Mouse (Mus musculus) large intestine, adult 2 months (tissue): ENCODE measurements around the gene Ddr1. TPM values are rescaled to one million over a fixed set of nuclear protein-coding genes. Genes with fewer than 3 reads are reported as not detected.

Experiments
- DNase-seq: peaks from one replicate; pipeline ENCODE4 v3.0.0-alpha.2; 2012; ENCODE audit warnings: low read depth, low spot score
- WGBS: fragments of 180-500 bp; shearing (Covaris S2); methylation state at CpG from one replicate; pipeline ENCODE4 v1.1.7; 2018; 5-methylcytosine and 5-hydroxymethylcytosine counted together
- polyA plus RNA-seq: library from polyadenylated mRNA; depleted of rRNA; stranded (reverse); fragments of >200 nt; gene quantifications from 2 replicates; pipeline ENCODE4 v1.2.3, GENCODE M21; 2012; rRNA removed

Gene Ddr1
- polyA plus RNA-seq, 1 experiment: 39.0 TPM

DNA sequence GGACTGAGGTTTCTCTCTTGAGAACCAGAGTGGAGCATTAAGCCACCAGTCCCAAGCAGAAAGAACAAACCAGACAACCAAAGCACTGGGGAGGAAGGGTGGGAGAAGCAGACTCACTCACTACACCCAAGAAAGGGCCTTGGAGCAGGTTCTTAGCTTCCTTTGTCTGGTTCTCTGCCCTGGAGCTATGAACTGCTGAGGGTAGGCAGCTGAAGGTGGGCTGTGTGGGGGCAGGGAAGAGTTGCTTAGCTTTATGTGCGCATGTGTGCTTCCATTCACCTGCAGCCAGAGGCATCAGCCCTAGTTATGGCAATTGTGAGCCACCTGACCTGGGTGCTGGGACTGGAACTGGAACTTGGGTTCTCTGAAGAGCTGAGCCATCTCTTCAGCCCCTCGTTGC, 51.3 kb downstream of the Ddr1 start:
- DNase-seq: no peak
- WGBS: 86% methylated on average over 2 of the region's 2 CpGs

DNA sequence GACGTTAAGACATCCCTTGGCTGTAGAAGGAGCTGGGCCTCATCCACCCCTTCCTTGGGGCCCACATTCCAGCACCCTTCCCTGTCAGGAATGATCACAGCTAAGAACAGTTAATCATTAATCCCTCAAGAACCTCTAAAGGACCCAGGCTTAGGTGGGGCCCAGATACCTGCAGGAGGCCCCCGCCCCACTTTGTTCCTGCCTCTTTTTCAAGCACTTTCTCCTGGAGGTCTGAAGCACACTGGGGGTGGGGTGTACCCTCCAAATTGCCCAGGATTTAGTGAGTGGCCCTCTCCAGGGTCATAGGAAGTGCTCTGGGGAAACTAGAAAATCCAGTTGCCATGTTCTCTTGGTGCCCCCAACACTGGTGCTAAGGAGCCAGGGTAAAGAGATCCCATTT, 55.0 kb downstream of the Ddr1 start:
- 29% methylated on average over 2 of the region's 2 CpGs for WGBS
- no peak for DNase-seq

DNA sequence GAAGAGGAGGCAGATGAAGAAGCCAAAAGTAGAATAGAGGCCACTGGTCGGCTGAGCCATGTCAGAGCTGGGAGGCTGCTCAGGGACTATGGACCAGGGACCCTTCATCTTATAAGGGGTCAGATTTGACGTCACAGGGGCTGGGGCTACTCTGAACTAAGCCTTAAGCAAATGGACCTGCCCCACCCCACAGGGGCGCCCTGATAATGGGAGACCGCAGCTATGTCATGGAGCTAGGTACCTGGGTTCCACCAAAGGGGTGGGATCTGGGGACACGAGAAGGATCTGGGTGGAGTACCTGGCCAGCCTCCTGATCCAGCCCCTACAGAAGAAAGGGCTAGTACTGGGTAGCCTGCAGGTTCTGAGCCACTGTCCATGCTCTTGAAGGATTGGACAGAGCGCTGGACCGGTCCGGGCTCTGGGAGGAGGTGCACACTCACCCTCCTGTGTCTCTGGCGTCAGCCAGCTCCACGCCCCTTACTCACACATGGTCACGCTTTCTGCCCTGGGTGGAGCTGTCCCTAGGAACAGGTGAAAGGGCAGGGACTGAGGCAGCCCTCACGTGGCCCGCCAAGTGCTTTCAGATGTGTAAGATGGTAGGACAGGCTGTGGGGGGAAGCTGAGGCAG, 60.7 kb downstream of the Ddr1 start, which contains the start of gene Mucl3:
Mucl3 (minus strand) TSS at position 87 of the 628 bp plus-strand sequence.
- WGBS: 39% methylated on average over 13 of the region's 13 CpGs
- DNase-seq: no peak

DNA sequence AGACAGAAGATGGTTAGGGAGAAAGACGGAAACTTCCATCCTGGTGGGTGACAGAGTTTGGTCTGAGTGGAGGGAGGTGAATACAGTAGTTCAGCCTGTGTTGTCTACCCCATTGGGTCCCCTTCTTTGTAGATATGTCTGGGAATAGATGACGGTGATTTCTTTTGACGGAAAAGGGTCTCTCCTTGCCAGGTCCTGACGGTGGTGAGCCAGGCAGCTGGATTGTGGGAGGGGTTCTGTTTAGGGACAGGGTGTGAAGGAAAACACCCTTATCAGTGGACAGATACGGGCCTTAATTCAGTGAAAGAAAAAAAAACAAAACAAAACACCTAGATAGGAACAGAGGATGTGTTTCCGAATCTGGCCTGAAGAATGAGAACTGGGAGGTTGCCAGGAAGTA, 65.1 kb downstream of the Ddr1 start:
- 55% methylated on average over 6 of the region's 6 CpGs for WGBS
- DNase-seq: no peak

DNA sequence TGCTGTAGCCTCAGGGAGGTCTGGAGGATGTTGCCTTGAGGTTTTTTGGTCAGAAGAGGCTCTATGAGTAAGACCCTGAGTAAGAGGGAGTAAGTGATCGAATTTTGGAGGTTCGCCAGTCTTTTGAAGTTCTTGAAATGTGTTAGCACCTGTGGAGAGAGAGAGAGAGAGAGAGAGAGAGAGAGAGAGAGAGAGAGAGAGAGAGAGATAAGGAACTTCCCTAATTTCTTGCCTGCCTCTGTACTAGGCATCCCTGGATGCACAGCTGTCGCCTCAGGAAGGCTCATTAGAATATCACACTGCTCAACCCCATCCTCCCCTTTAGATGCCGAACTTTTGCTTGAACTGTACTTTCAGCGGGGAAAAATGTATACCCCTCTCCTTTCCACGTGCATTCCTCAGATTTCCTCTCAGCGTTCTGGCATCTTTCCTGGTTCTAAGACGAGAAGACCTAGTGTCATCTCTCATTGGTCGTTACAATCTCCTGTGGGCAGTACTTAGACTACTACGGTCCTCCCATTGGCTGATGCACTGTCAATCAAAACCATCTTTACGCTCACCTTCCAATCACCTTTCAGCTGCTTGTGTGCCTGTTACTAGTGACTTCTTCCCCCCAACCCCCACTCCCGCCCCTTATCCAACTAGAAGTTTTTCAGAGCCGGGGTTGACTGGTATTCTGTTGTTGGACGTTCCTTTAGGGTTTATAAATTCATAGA, 65.8 kb downstream of the Ddr1 start:
- no peak for DNase-seq
- WGBS: 29% methylated on average over 14 of the region's 14 CpGs

DNA sequence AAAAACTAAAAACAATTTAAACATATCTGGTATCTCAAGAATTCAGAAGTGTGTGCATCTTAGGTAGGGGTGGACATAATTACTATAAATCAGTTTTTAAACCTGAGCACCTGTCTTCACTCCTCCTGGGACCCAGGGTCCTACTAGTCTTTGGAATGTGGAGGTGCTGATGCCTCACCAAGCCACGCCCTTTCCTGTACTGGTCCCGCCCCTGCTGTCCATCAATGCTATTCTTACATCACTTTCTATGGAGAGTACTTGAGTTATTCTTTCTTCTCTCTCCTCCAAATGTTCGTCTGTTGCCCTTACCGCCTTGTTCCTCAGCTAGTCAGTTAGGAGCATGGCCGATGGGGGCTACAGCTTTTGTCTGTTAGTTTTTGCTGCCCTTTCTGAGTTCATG, 68.1 kb downstream of the Ddr1 start:
- DNase-seq: no peak
- WGBS: 36% methylated on average over 5 of the region's 5 CpGs

DNA sequence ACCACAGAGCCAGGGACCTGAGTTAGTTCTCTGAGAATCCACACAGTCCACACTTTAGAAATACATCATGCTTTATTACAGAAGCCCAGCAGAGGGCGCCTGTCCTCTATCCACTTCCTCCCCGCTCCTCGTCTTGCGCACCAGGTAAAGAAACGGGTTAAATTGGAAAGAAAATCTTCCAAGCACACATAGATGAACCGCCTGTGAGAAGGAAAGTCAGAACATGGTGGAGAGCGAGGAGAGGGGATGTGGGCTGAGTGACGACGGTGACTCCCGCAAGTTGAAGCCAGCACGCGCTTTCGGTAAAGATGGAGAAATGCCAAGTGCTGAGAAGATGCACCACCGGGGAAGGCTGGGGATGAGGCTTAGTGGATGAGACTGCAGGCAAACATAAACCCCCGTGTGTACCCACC, 68.7 kb downstream of the Ddr1 start:
- no peak for DNase-seq
- WGBS: 1% methylated on average over 15 of the region's 15 CpGs

DNA sequence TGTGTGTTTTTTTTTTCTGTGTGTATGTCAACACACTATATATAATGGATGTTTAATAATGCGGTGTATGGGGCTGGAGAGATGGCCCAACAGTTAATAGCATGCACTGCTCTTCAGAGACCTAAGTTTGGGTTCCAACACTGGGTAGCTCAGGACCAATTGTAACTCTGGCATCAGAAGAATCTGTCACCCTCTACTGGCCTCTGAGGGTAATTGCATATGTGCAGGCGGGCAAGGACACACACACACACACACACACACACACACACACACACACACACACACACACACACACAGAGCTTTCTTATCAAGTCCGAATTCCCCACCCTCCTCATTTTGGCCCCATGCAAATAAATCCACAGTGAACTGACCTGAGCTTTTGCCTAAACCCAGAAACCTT, 69.2 kb downstream of the Ddr1 start:
- no peak for DNase-seq
- 85% methylated on average over 3 of the region's 3 CpGs for WGBS

DNA sequence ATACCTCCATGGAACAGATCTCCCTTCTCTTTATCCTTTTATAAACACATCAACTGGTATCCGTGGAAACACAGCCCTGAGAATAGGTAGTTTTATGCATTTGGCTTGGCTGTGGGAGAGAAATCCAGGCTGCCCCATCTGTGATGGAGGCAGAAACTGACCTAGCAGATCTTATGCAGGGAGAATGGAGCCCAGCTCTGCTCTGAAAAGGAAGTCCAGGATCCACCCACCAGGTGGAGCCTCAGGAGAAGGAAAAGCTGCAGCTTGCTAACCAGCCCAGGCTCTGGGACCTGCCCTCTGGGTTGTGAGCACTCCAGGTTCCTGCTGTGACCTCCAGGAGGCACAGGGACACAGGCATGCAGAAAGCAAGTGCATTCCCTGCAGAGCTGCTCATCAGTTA, 70.4 kb downstream of the Ddr1 start:
- DNase-seq: no peak
- WGBS: 11% methylated on average over 1 of the region's 1 CpGs

Other genes starting within 250 kb of the Ddr1 start
- gene H2-Q10, start 234.5 kb downstream of the Ddr1 start, polyA plus RNA-seq: 7.5 and 13.8 TPM in 2 replicates
- not detected in 2 replicates for gene Pou5f1, start 198.6 kb downstream of the Ddr1 start, polyA plus RNA-seq
- gene Tcf19, start 187.8 kb downstream of the Ddr1 start, polyA plus RNA-seq: 19.7 and 20.3 TPM in 2 replicates
- gene Cchcr1, start 187.5 kb downstream of the Ddr1 start, polyA plus RNA-seq: 6.5 and 6.9 TPM in 2 replicates
- gene Psors1c2, start 171.4 kb downstream of the Ddr1 start, polyA plus RNA-seq: 0.19 and 0.43 TPM in 2 replicates
- 1.2 and 1.4 TPM in 2 replicates for gene Cdsn, start 152.5 kb downstream of the Ddr1 start, polyA plus RNA-seq
- not detected in 2 replicates for gene 2300002M23Rik, start 137.2 kb downstream of the Ddr1 start, polyA plus RNA-seq
- gene Sfta2, start 103.1 kb downstream of the Ddr1 start, polyA plus RNA-seq: not detected in 2 replicates
- not detected in 2 replicates for gene Gm9573, start 78.0 kb downstream of the Ddr1 start, polyA plus RNA-seq
- gene Mucl3, start 60.9 kb downstream of the Ddr1 start, polyA plus RNA-seq: 0.26 TPM in 1 of 2 replicates, not detected in the other
- gene Vars2, start 37.0 kb downstream of the Ddr1 start, polyA plus RNA-seq: 20.3 and 25.1 TPM in 2 replicates
- gene Gtf2h4, start 30.9 kb downstream of the Ddr1 start, polyA plus RNA-seq: 30.3 and 31.1 TPM in 2 replicates
- 11.4 and 11.6 TPM in 2 replicates for gene Ier3, start 117.1 kb upstream of the Ddr1 start, polyA plus RNA-seq
- gene Flot1, start 118.6 kb upstream of the Ddr1 start, polyA plus RNA-seq: 43.1 and 54.2 TPM in 2 replicates
- gene Tubb5, start 133.7 kb upstream of the Ddr1 start, polyA plus RNA-seq: 271 and 306 TPM in 2 replicates
- gene Mdc1, start 136.9 kb upstream of the Ddr1 start, polyA plus RNA-seq: 4.8 and 7.8 TPM in 2 replicates
- gene Nrm, start 156.7 kb upstream of the Ddr1 start, polyA plus RNA-seq: 24.8 and 27.0 TPM in 2 replicates
- 26.7 and 27.5 TPM in 2 replicates for gene Ppp1r18, start 161.0 kb upstream of the Ddr1 start, polyA plus RNA-seq
- gene Dhx16, start 175.2 kb upstream of the Ddr1 start, polyA plus RNA-seq: 67.2 and 82.6 TPM in 2 replicates
- 76.6 and 84.9 TPM in 2 replicates for gene 2310061I04Rik, start 192.8 kb upstream of the Ddr1 start, polyA plus RNA-seq
- 20.0 and 45.4 TPM in 2 replicates for gene Atat1, start 205.5 kb upstream of the Ddr1 start, polyA plus RNA-seq
- gene Mrps18b, start 211.8 kb upstream of the Ddr1 start, polyA plus RNA-seq: 111 and 131 TPM in 2 replicates
- gene Ppp1r10, start 211.8 kb upstream of the Ddr1 start, polyA plus RNA-seq: 28.7 and 36.9 TPM in 2 replicates